Mouse (Mus musculus): Measurements from ENCODE around the gene Actg1.

DNA sequence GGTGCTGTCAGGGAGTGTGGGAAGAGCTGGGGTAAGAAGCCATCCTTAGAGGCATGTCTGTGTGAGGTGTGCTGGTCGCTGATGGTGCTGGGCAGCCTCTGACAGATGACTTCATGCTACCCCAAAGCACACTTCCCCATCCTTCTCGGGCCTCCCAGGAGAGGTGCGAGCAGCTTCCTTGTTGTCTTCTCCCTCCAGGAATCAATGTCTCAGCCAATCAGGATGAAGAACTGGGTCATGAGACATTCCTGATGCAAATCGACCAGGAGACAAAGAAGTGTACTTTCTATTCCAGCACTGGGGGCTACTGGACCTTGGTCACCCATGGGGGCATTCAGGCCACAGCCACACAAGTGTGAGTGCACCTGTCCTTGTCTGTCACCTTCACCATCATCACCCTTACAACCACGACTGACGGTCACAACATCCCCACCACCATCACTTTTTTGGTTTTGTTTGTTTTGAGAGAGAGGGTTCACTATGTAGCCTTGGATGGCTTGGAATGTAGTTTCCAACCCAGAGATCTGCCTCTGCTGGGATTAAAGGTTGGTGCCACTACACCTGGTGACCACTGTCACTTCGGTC, 18.2 kb upstream of the Actg1 start:
- TF ChIP-seq CTCF (IDR thresholded peaks at IDR 0.05; ENCODE audit: control insufficient read depth, insufficient read depth, insufficient read length) = no peak
- no peak for TF ChIP-seq MYOG (IDR thresholded peaks at IDR 0.05; ENCODE audit: control insufficient read depth, extremely low read depth, insufficient read length)
- TF ChIP-seq USF1 (IDR thresholded peaks at IDR 0.05; ENCODE audit: low read depth) = no peak
- TF ChIP-seq MYOD1 (IDR thresholded peaks at IDR 0.05; ENCODE audit: control insufficient read depth, insufficient read length, low read depth) = peak; percentile 63
- TF ChIP-seq MAX (IDR thresholded peaks at IDR 0.05) = no peak
- no peak for TF ChIP-seq CEBPB (IDR thresholded peaks at IDR 0.05; ENCODE audit: low read depth)
- TF ChIP-seq FOSL1 (IDR thresholded peaks at IDR 0.05; ENCODE audit: insufficient read depth, low read length, poor library complexity, severe bottlenecking) = no peak
